Mouse (Mus musculus) myocyte (in vitro differentiated cells): ENCODE measurements around the gene Bbs9. TPM values are rescaled to one million over a fixed set of nuclear protein-coding genes. Genes with fewer than 3 reads are reported as not detected.
"Not testable (repeated sequence)": the region's sequence is repeated elsewhere in the genome, so short reads cannot be mapped to it uniquely, and the experiment has no call there.

Experiments used
- H3K27me3 ChIP-seq: one replicate; pipeline ENCODE4 v1.6.1; 2011; ENCODE audit not compliant: control insufficient read depth, insufficient read depth, insufficient read length
- H3K36me3 ChIP-seq: one replicate; pipeline ENCODE4 v1.6.1; 2011; ENCODE audit not compliant: control insufficient read depth, insufficient read depth
- H3K4me2 ChIP-seq: one replicate; pipeline ENCODE4 v1.6.1; 2011; ENCODE audit warnings: low read depth, control low read depth
- H3K4me3 ChIP-seq: one replicate; pipeline ENCODE4 v1.5.1; 2011; ENCODE audit warnings: mild to moderate bottlenecking, control low read depth, moderate library complexity
- H3K79me2 ChIP-seq: one replicate; pipeline ENCODE4 v1.6.1; 2011; ENCODE audit not compliant: control insufficient read depth, insufficient read depth
- H3ac ChIP-seq: one replicate; pipeline ENCODE4 v1.6.1; 2011; ENCODE audit not compliant: control insufficient read depth, insufficient read length
- CEBPB ChIP-seq: IDR thresholded peaks from 2 replicates; pipeline ENCODE4 v1.6.1; 2011; ENCODE audit warnings: mild to moderate bottlenecking, moderate library complexity; ENCODE audit not compliant: poor library complexity, insufficient read depth, severe bottlenecking
- E2F4 ChIP-seq: IDR thresholded peaks from one replicate; pipeline ENCODE4 v1.6.1; 2011; ENCODE audit warnings: mild to moderate bottlenecking, control low read depth, moderate library complexity; ENCODE audit not compliant: insufficient read depth
- MAX ChIP-seq: IDR thresholded peaks from one replicate; pipeline ENCODE4 v1.6.1; 2011; ENCODE audit warnings: low read depth, mild to moderate bottlenecking, control low read depth
- MYOD1 ChIP-seq, 3 experiments: IDR thresholded peaks; one replicate each; pipeline ENCODE4 v1.6.1; 2011; ENCODE audit warnings: control low read depth in 2 of 3, low read depth in 2 of 3, mild to moderate bottlenecking in 2 of 3, moderate library complexity in 1 of 3; ENCODE audit not compliant: insufficient read length in 2 of 3, control insufficient read depth in 1 of 3
- MYOG ChIP-seq, 3 experiments: IDR thresholded peaks; one replicate each; pipeline ENCODE4 v1.6.1; 2011; ENCODE audit warnings: control low read depth in 2 of 3, low read depth in 2 of 3, mild to moderate bottlenecking in 2 of 3; ENCODE audit not compliant: insufficient read length in 2 of 3, control insufficient read depth in 1 of 3, insufficient read depth in 1 of 3
- POLR2A ChIP-seq: IDR thresholded peaks from one replicate; pipeline ENCODE4 v1.6.1; 2011; ENCODE audit warnings: low read depth, mild to moderate bottlenecking, control low read depth, moderate library complexity; ENCODE audit not compliant: insufficient read length
- POLR2AphosphoS2 ChIP-seq: IDR thresholded peaks from one replicate; pipeline ENCODE4 v1.6.1; 2011; ENCODE audit warnings: low read depth, control low read depth; ENCODE audit not compliant: insufficient read length
- REST ChIP-seq: IDR thresholded peaks from one replicate; pipeline ENCODE4 v1.6.1; 2011; ENCODE audit warnings: mild to moderate bottlenecking, control low read depth, moderate library complexity; ENCODE audit not compliant: insufficient read depth, insufficient read length
- SRF ChIP-seq: IDR thresholded peaks from one replicate; pipeline ENCODE4 v1.6.1; 2011; ENCODE audit warnings: low read depth; ENCODE audit not compliant: control insufficient read depth, insufficient read length
- TCF12 ChIP-seq: IDR thresholded peaks from one replicate; pipeline ENCODE4 v1.6.1; 2011; ENCODE audit warnings: mild to moderate bottlenecking, control low read depth; ENCODE audit not compliant: poor library complexity, insufficient read depth, severe bottlenecking
- TCF3 ChIP-seq: IDR thresholded peaks from one replicate; pipeline ENCODE4 v1.6.1; 2011; ENCODE audit warnings: low read depth, control low read depth; ENCODE audit not compliant: insufficient read length
- USF1 ChIP-seq: IDR thresholded peaks from one replicate; pipeline ENCODE4 v1.6.1; 2011; ENCODE audit warnings: low read depth, mild to moderate bottlenecking, control low read depth, moderate library complexity
- polyA plus RNA-seq: library from polyadenylated mRNA; unstranded; fragments of >200 nt; fragmentation: generic; extraction: Trizol; gene quantifications from one replicate; pipeline ENCODE4 v1.2.1, GENCODE M21; 2012; ENCODE audit warnings: missing spikeins

Bbs9 gene
- polyA plus RNA-seq, 1 experiment = 3.6 TPM

GRCm38 (mm10) chr9:22846048-22846447, 370.5 kb downstream of the Bbs9 start:
- Histone ChIP-seq H3K79me2 (no peaks in the 10 kb centered on the region), H3ac (no peak overlapping the region), H3K27me3 (no peaks in the 10 kb centered on the region), H3K4me2 (no peak overlapping the region), H3K4me3 (no peak overlapping the region), H3K36me3 (no peaks in the 10 kb centered on the region)
- TF ChIP-seq SRF = no peak
- TF ChIP-seq E2F4 = no peak
- TF ChIP-seq TCF12 = no peak
- no peak for TF ChIP-seq POLR2AphosphoS2
- TF ChIP-seq MYOG (IDR thresholded peaks at IDR 0.05; ENCODE audit: control insufficient read depth in 1 of 3, insufficient read depth in 1 of 3, insufficient read length in 2 of 3, low read depth in 2 of 3) = no peak
- no peak for TF ChIP-seq REST

- Histone ChIP-seq H3ac (no peak overlapping the region), H3K27me3 (no peaks in the 10 kb centered on the region), H3K79me2 (no peaks in the 10 kb centered on the region), H3K4me2 (no peak overlapping the region), H3K4me3 (no peak overlapping the region), H3K36me3 (no peaks in the 10 kb centered on the region)
- TF ChIP-seq USF1 (no peak), POLR2AphosphoS2 (no peak)
These were observed 371.3 kb downstream of the Bbs9 start for GRCm38 (mm10) chr9:22846783-22847182.

- Histone ChIP-seq H3K4me3 (no peak overlapping the region), H3K36me3 (no peaks in the 10 kb centered on the region), H3K4me2 (no peak overlapping the region), H3ac (no peak overlapping the region), H3K79me2 (no peaks in the 10 kb centered on the region), H3K27me3 (no peaks in the 10 kb centered on the region)
- TF ChIP-seq CEBPB = no peak
- no peak for TF ChIP-seq POLR2AphosphoS2
- TF ChIP-seq TCF3 = no peak
- TF ChIP-seq E2F4 = no peak
- TF ChIP-seq USF1 = no peak
- no peak for TF ChIP-seq POLR2A
- no peak for TF ChIP-seq REST
- TF ChIP-seq MYOG (IDR thresholded peaks at IDR 0.05; ENCODE audit: control insufficient read depth in 1 of 3, insufficient read depth in 1 of 3, insufficient read length in 2 of 3, low read depth in 2 of 3) = no peak
- no peak for TF ChIP-seq MYOD1 (IDR thresholded peaks at IDR 0.05; ENCODE audit: control insufficient read depth in 1 of 3, insufficient read length in 2 of 3, low read depth in 2 of 3)
- no peak for TF ChIP-seq TCF12
- no peak for TF ChIP-seq SRF
- TF ChIP-seq MAX = no peak
These were observed 373.3 kb downstream of the Bbs9 start for GRCm38 (mm10) chr9:22848800-22849199.

- no peaks in the 10 kb centered on the region for H3K36me3 ChIP-seq
- H3K4me3 ChIP-seq = no peak overlapping the region
- H3ac ChIP-seq = no peak overlapping the region
- no peaks in the 10 kb centered on the region for H3K79me2 ChIP-seq
- no peak overlapping the region for H3K4me2 ChIP-seq
- TF ChIP-seq TCF3 (no peak), REST (no peak), POLR2AphosphoS2 (no peak), MAX (no peak), USF1 (no peak), MYOG (IDR thresholded peaks at IDR 0.05; ENCODE audit: control insufficient read depth in 1 of 3, insufficient read depth in 1 of 3, insufficient read length in 2 of 3, low read depth in 2 of 3) (no peak), POLR2A (no peak), CEBPB (no peak)
- H3K27me3 ChIP-seq = no peaks in the 10 kb centered on the region
These were observed 373.7 kb downstream of the Bbs9 start for GRCm38 (mm10) chr9:22849212-22849611.

GRCm38 (mm10) chr9:22869147-22869546, 393.6 kb downstream of the Bbs9 start:
- H3K79me2 ChIP-seq, H3K4me3 ChIP-seq, H3K4me2 ChIP-seq, H3ac ChIP-seq, H3K27me3 ChIP-seq, H3K36me3 ChIP-seq: not testable (repeated sequence)

GRCm38 (mm10) chr9:22870661-22871060, 395.1 kb downstream of the Bbs9 start:
- Histone ChIP-seq H3K79me2 (no peaks in the 10 kb centered on the region), H3K36me3 (no peaks in the 10 kb centered on the region), H3K27me3 (no peaks in the 10 kb centered on the region), H3ac (no peak overlapping the region), H3K4me3 (no peak overlapping the region), H3K4me2 (no peak overlapping the region)
- TF ChIP-seq TCF12 (no peak), SRF (no peak), TCF3 (no peak), MYOG (IDR thresholded peaks at IDR 0.05; ENCODE audit: control insufficient read depth in 1 of 3, insufficient read depth in 1 of 3, insufficient read length in 2 of 3, low read depth in 2 of 3) (no peak), POLR2AphosphoS2 (no peak), POLR2A (no peak), CEBPB (no peak), E2F4 (no peak), REST (no peak)
